23 mouse cellular contexts compared by ENCODE assay signal in genomic region chr12:28597699-28598098, GRCm38 (mm10). TPM values are rescaled to one million over a fixed set of nuclear protein-coding genes. Genes with fewer than 3 reads are reported as not detected.
"Had no signal": no experiment of that assay in that cellular context is flagged by ENCODE, and none has a peak within 500 bp of the region (broad histone marks: within the 10 kb centered on the region; RNA-seq: fewer than 3 reads in every experiment).

No protein-coding gene starts in this region.

- H3K4me2 ChIP-seq: liver, embryonic 15.5 days; midbrain, embryonic 11.5 days; midbrain, embryonic 13.5 days; midbrain, embryonic 15.5 days; neural tube, embryonic 13.5 days; stomach, embryonic 15.5 days had no signal

- DNase-seq: liver, postnatal 0 days; lung, adult 2 months; right cerebral cortex, postnatal 14 days; thymus, adult 2 months; thymus, postnatal 25 days; thymus, postnatal 4 days had no signal

- H3K9ac ChIP-seq: liver, embryonic 15.5 days; liver, postnatal 0 days; midbrain, embryonic 13.5 days; midbrain, embryonic 15.5 days; neural tube, embryonic 13.5 days; stomach, embryonic 15.5 days had no signal

- H3K27ac ChIP-seq: liver, embryonic 15.5 days; macrophage; midbrain, embryonic 13.5 days; midbrain, embryonic 15.5 days; neural tube, embryonic 13.5 days; stomach, embryonic 15.5 days; stomach, postnatal 0 days had no signal

- H3K4me3 ChIP-seq: liver, embryonic 15.5 days; megakaryocyte, embryonic 14.5 days; midbrain, embryonic 13.5 days; midbrain, embryonic 15.5 days; neural tube, embryonic 13.5 days; stomach, embryonic 15.5 days had no signal

- H3K36me3 ChIP-seq: liver, embryonic 15.5 days; midbrain, embryonic 13.5 days; midbrain, embryonic 15.5 days; neural tube, embryonic 13.5 days; stomach, embryonic 15.5 days had no signal

- H3K4me1 ChIP-seq: liver, embryonic 15.5 days; stomach, embryonic 15.5 days had no signal

- H3K27me3 ChIP-seq: liver, embryonic 15.5 days; midbrain, embryonic 13.5 days; midbrain, embryonic 15.5 days; neural tube, embryonic 13.5 days; stomach, embryonic 15.5 days had no signal

- H3K9me3 ChIP-seq: liver, embryonic 15.5 days; megakaryocyte, embryonic 14.5 days; midbrain, embryonic 13.5 days; midbrain, embryonic 15.5 days; neural tube, embryonic 13.5 days; stomach, embryonic 15.5 days had no signal

- ATAC-seq: liver, postnatal 0 days; midbrain, embryonic 13.5 days; midbrain, embryonic 15.5 days had no signal

RNA-seq across cellular contexts. Expression of gene Allc, which starts 15.4 kb away (rescaled TPM):
- total RNA-seq: megakaryocyte progenitor cell, adult 5-6 weeks; monocyte, adult 5-6 weeks; neutrophil, adult 5-6 weeks had no signal
- polyA plus RNA-seq: liver, embryonic 15.5 days; liver, postnatal 0 days; lung, adult 2 months; lung, embryonic 16.5 days; macrophage; midbrain, embryonic 11.5 days; midbrain, embryonic 13.5 days; neural tube, embryonic 11.5 days; spleen, adult 2 months; stomach, embryonic 15.5 days; stomach, postnatal 0 days; urinary bladder, adult 2 months had no signal

RNA-seq across cellular contexts. Expression of gene Colec11, which starts 25.5 kb away (rescaled TPM):
- total RNA-seq: monocyte, adult 5-6 weeks; neutrophil, adult 5-6 weeks had no signal
- polyA plus RNA-seq: macrophage had no signal

RNA-seq across cellular contexts. Expression of gene Dcdc2c, which starts 45.5 kb away (rescaled TPM):
- total RNA-seq: midbrain, postnatal 0 days; monocyte, adult 5-6 weeks had no signal
- polyA plus RNA-seq: liver, embryonic 15.5 days; lung, adult 2 months; macrophage; midbrain, embryonic 13.5 days; neural tube, embryonic 11.5 days; spleen, adult 2 months; stomach, postnatal 0 days; thymus, adult 2 months; urinary bladder, adult 2 months had no signal
